8 mouse cellular contexts compared by ENCODE assay signal in the genomic region with DNA sequence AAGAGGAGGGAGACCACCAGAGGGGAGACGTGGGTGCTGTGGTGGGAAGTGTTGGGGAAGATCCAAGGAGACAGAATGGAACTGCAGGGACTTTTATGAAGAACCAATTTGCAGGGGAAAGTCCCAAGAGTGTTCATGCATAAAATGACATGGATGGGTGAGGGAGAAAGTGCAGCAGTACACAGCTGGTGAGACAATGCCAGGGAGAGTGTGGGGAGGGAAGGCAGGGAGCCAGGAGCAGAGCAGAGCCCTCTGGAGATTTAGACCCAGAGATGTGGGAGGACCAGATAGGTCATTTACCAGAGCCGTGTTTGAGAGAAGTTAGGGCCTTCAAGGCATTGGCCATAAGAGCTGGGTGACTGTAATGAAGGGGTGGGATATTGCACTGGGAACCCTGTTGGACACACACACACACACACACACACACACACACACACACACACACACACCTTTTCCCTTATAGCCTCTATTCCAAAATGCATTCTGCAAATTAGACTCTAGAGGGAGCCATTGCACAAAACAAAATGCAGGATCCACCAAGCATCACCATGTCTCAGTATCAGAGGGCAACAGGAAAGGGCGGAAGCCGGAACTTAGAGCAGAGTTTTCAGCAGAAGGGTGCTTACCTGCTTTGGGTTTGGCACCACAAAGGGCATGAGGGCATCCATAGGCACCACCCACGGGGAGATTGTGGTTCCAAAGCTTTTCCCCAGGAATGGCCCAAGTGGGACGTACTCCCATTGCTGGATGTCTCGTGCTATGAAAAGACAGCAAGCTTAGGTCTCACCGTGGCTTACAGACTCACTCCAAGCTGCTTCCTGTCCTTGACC. TPM values are rescaled to one million over a fixed set of nuclear protein-coding genes. Genes with fewer than 3 reads are reported as not detected.
DNase-seq lines count a peak whose midpoint lies in the region; ATAC-seq lines count a peak whose summit lies in the region.

No protein-coding gene starts in this region.

- no peaks in the 10 kb centered on the region for H3K9me3 ChIP-seq in liver, embryonic 16.5 days (replicated peaks; ENCODE audit: control insufficient read depth, low read length)
- H3K9me3 ChIP-seq in neural tube, embryonic 13.5 days, result no peaks in the 10 kb centered on the region

- no peaks in the 10 kb centered on the region for H3K27me3 ChIP-seq in liver, embryonic 16.5 days (ENCODE audit: control insufficient read depth, insufficient read depth, low read depth, low read length)
- H3K27me3 ChIP-seq in neural tube, embryonic 13.5 days, result no peaks in the 10 kb centered on the region

- WGBS in liver, embryonic 16.5 days (ENCODE audit: insufficient replicate concordance), result 42% methylated on average over 8 of the region's 8 CpGs
- WGBS in neural tube, embryonic 13.5 days, result 56% methylated on average over 8 of the region's 8 CpGs

- no peak overlapping the region for H3K4me2 ChIP-seq in liver, embryonic 16.5 days (ENCODE audit: low read depth, low read length)
- H3K4me2 ChIP-seq in neural tube, embryonic 13.5 days, result no peak overlapping the region

- peak; percentile 8 for DNase-seq in ovary, postnatal 14 days (ENCODE audit: low spot score)
- DNase-seq in ovary, postnatal 36 days (ENCODE audit: low spot score), result no peak
- peak; percentile 63 to 79 for DNase-seq in cerebellum, postnatal 10 days
- peak; percentile 48 for DNase-seq in heart, adult 8-10 months (ENCODE audit: low spot score)
- DNase-seq in kidney, adult 18-20 months, result peak; percentile 40
- DNase-seq in adrenal gland, postnatal 4 days (ENCODE audit: low spot score in 2 of 2), result no peak

- H3K9ac ChIP-seq in liver, embryonic 16.5 days (ENCODE audit: low read depth, low read length), result no peak overlapping the region
- H3K9ac ChIP-seq in neural tube, embryonic 13.5 days, result no peak overlapping the region

- peaks cover 5% of the 10 kb centered on the region for H3K4me1 ChIP-seq in liver, embryonic 16.5 days (ENCODE audit: control insufficient read depth, low read depth, low read length)
- H3K4me1 ChIP-seq in neural tube, embryonic 13.5 days (replicated peaks), result 0 out of 2 replicates have a peak, but pooled peaks cover 3% of the 10 kb centered on the region

- ATAC-seq in liver, embryonic 16.5 days (ENCODE audit: low read depth), result peak; percentile 60
- peak; percentile 76 for ATAC-seq in neural tube, embryonic 13.5 days (ENCODE audit: low read depth)

- H3K27ac ChIP-seq in liver, embryonic 16.5 days (ENCODE audit: low read length), result no peak overlapping the region
- H3K27ac ChIP-seq in neural tube, embryonic 13.5 days (replicated peaks), result no peak overlapping the region

- no peaks in the 10 kb centered on the region; the same call in 1 of the 2 replicates for H3K36me3 ChIP-seq in liver, embryonic 16.5 days (ENCODE audit: control insufficient read depth, insufficient read depth)
- H3K36me3 ChIP-seq in neural tube, embryonic 13.5 days, result no peaks in the 10 kb centered on the region

- H3K4me3 ChIP-seq in liver, embryonic 16.5 days (ENCODE audit: low read depth, low read length), result no peak overlapping the region
- no peak overlapping the region for H3K4me3 ChIP-seq in neural tube, embryonic 13.5 days

RNA-seq across cellular contexts. Expression of gene Fah, which starts 12.2 kb away (rescaled TPM):
- total RNA-seq in heart, adult 8-10 months (2022), result 10 to 100 TPM; 19.1 to 31.0 (median 23.4) TPM
- polyA plus RNA-seq in liver, embryonic 16.5 days (2015; fragmentation: Nextera tagmentation; extraction: Ambion mirVana), result 119 and 148 TPM in 2 replicates
- 5.4 and 7.2 TPM in 2 replicates for polyA plus RNA-seq in neural tube, embryonic 13.5 days (2015; fragmentation: Nextera tagmentation; extraction: Ambion mirVana)
- 10 to 100 TPM; 33.5 to 46.9 TPM for total RNA-seq in adrenal gland, postnatal 4 days (2021)

Comparison
In these comparisons a context has a peak if more than half of its experiments do, and no peak if none do; other contexts are left out.
1. DNase-seq: peak in ovary, postnatal 14 days (single experiment), cerebellum, postnatal 10 days (2 of 2), heart, adult 8-10 months (single experiment) and kidney, adult 18-20 months (single experiment); none in ovary, postnatal 36 days (single experiment) and adrenal gland, postnatal 4 days (0 of 2).